Mouse (Mus musculus): ENCODE measurements at regions not wholly inside any gene's neighbourhood (a gene's known extent, or its start where the extent isn't known, plus 50 kb on each side); places are given as distances from the start of the nearest gene placed in this dataset.

- TF ChIP-seq CTCF (IDR thresholded peaks at IDR 0.05; ENCODE audit: low read depth, low read length): no peak
- no peak for TF ChIP-seq POLR2A (IDR thresholded peaks at IDR 0.05; ENCODE audit: borderline replicate concordance, low read depth, low read length)
These were observed 154.6 kb downstream of the Gm11077 start for GRCm38 (mm10) chr6:140883651-140884050.
